Mouse (Mus musculus) heart, postnatal 0 days (tissue): Measurements from ENCODE around the gene Btd. TPM values are rescaled to one million over a fixed set of nuclear protein-coding genes. Genes with fewer than 3 reads are reported as not detected.

Experiments
- ATAC-seq: fragments of 200-750 bp; cut with Nextera tagmentation; 2 replicates; pipeline ENCODE4 v1.8.0; 2017; ENCODE audit warnings: low read depth, moderate number of reproducible peaks, moderate library complexity; ENCODE audit not compliant: insufficient read depth
- DNase-seq: peaks from one replicate; pipeline ENCODE4 v3.0.0-alpha.2; 2016; ENCODE audit warnings: low spot score
- H3K27ac ChIP-seq: fragments of 300-500 bp; sonication (generic); 2 replicates; pipeline ENCODE4 v1.5.1; 2014; ENCODE audit warnings: low read depth, mild to moderate bottlenecking
- H3K27me3 ChIP-seq: fragments of 300-500 bp; sonication (generic); 2 replicates; pipeline ENCODE4 v1.6.1; 2014; ENCODE audit warnings: low read length, mixed read lengths; ENCODE audit not compliant: control insufficient read depth, insufficient read depth
- H3K36me3 ChIP-seq: fragments of 300-500 bp; sonication (generic); replicated peaks from 2 replicates; pipeline ENCODE4 v1.6.1; 2014; ENCODE audit warnings: low read length, mixed read lengths; ENCODE audit not compliant: control insufficient read depth, insufficient read depth
- H3K4me1 ChIP-seq: fragments of 300-500 bp; sonication (generic); 2 replicates; pipeline ENCODE4 v1.6.1; 2014; ENCODE audit warnings: antibody characterized with exemption; ENCODE audit not compliant: control insufficient read depth, insufficient read depth
- H3K4me2 ChIP-seq: fragments of 300-500 bp; sonication (generic); 2 replicates; pipeline ENCODE4 v1.6.1; 2014; ENCODE audit warnings: low read depth, mild to moderate bottlenecking, low read length, moderate library complexity
- H3K4me3 ChIP-seq: fragments of 300-500 bp; sonication (generic); 2 replicates; pipeline ENCODE4 v1.5.1; 2014; ENCODE audit warnings: low read depth, low read length
- H3K9ac ChIP-seq: fragments of 300-500 bp; sonication (generic); replicated peaks from 2 replicates; pipeline ENCODE4 v1.6.1; 2014; ENCODE audit warnings: low read depth, low read length, mixed read lengths
- H3K9me3 ChIP-seq: fragments of 300-500 bp; sonication (generic); replicated peaks from 2 replicates; pipeline ENCODE4 v1.6.1; 2016; ENCODE audit warnings: low read length; ENCODE audit not compliant: control insufficient read depth
- CTCF ChIP-seq: IDR thresholded peaks from 2 replicates; pipeline ENCODE4 v1.5.1; 2016; ENCODE audit warnings: antibody characterized with exemption, control low read depth, low read depth
- EP300 ChIP-seq: IDR thresholded peaks from 2 replicates; pipeline ENCODE4 v1.6.1; 2016; ENCODE audit warnings: antibody characterized with exemption, low read depth
- WGBS: fragments of 180-500 bp; shearing (Covaris S2); extraction: QIAGEN DNeasy Blood & Tissue Kit; methylation state at CpG from one replicate; pipeline ENCODE4 v1.1.7; 2014; 5-methylcytosine and 5-hydroxymethylcytosine counted together
- polyA plus RNA-seq: library from polyadenylated mRNA; unstranded; fragments of >200 nt; fragmentation: Nextera tagmentation; extraction: Ambion mirVana; gene quantifications from 2 replicates; pipeline ENCODE4 v1.2.1, GENCODE M21; 2015
- total RNA-seq: library from RNA; depleted of rRNA; stranded (reverse); fragments of >200 nt; gene quantifications from 2 replicates; pipeline ENCODE4 v1.2.3, GENCODE M21; 2014; ENCODE audit warnings: low replicate concordance

Btd gene
- total and polyA plus RNA-seq, 2 experiments from 2014 or later, result 15.0 to 29.0 TPM

DNA sequence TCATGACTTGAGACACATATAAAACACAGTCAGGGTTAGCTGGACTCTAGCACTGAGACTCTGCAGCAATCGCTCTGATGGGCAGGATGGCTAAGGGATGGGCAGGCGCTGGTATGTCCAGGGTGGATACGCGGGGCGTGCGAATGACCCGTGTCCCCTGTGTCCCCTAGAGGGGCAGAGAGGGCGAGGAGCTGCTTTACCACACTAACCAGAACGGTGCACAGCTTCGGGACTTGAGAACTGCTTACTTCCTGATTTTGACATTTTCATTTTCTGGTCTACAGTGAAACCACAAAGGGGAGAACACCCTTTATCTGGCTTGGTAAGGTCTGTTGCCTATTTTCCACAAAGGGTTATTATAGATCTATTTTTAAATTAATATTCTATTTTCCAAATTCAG is 44.9 kb downstream of the Btd start:
- WGBS, result 84% methylated on average over 10 of the region's 10 CpGs
- Histone ChIP-seq H3K4me1 (peaks cover 8% of the 10 kb centered on the region; the same call in 1 of the 2 replicates), H3K4me2 (no peak overlapping the region), H3K36me3 (no peaks in the 10 kb centered on the region), H3K27ac (no peak overlapping the region), H3K4me3 (no peak overlapping the region), H3K27me3 (no peaks in the 10 kb centered on the region), H3K9me3 (no peaks in the 10 kb centered on the region), H3K9ac (no peak overlapping the region)
- no peak for DNase-seq
- TF ChIP-seq EP300, result no peak
- TF ChIP-seq CTCF, result no peak
- no peak for ATAC-seq

DNA sequence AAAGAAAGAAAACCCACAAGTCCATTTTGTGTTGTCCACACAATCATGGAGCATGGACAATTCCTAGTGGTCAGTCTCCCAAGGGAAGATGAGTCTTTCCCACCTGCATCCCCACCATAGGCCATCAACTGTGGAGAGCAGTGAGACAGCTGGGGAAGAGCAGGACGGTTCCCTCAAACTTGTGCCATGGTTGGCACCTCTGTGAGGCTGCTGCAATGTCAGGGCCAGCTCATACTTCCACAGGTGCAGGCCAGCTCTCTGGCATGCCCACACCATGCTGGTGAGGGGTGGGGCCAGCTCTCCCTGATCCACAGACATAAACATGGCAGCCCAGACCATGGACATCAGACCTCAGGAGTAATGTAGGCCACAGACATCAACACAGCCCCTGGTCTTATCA is 45.4 kb downstream of the Btd start:
- Histone ChIP-seq H3K4me1 (peaks cover 8% of the 10 kb centered on the region; the same call in 1 of the 2 replicates), H3K27ac (no peak overlapping the region), H3K27me3 (no peaks in the 10 kb centered on the region), H3K9me3 (no peaks in the 10 kb centered on the region), H3K4me3 (no peak overlapping the region), H3K36me3 (no peaks in the 10 kb centered on the region), H3K4me2 (no peak overlapping the region), H3K9ac (no peak overlapping the region)
- TF ChIP-seq CTCF (no peak), EP300 (no peak)
- no peak for DNase-seq
- no peak for ATAC-seq
- 89% methylated on average over 1 of the region's 1 CpGs for WGBS

DNA sequence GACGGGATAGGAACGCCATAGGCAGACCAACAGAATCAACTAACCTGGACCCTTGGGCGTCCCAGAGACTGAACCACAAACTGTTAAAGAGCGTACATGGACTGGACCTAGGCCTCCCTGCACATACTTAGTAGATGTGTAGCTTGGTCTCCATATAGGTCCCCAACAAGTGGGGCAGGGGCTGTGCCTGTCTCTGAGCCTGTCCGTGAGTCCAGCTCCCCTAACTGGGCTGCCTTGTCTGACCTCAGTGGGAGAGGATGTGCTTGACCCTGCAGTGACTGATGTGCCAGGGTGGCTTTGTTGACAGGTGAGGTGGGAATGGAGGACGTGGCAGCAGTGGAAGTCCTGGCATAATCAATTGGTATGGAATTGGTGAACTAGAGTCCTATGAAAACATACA is 51.7 kb downstream of the Btd start:
- 89% methylated on average over 6 of the region's 6 CpGs for WGBS
- no peaks in the 10 kb centered on the region for H3K36me3 ChIP-seq
- H3K27me3 ChIP-seq, result no peaks in the 10 kb centered on the region
- H3K4me3 ChIP-seq, result no peak overlapping the region
- no peak for DNase-seq
- H3K27ac ChIP-seq, result no peak overlapping the region
- H3K9ac ChIP-seq, result no peak overlapping the region
- no peak for TF ChIP-seq EP300
- TF ChIP-seq CTCF, result no peak
- H3K4me2 ChIP-seq, result no peak overlapping the region
- peaks cover 12% of the 10 kb centered on the region; the same call in 1 of the 2 replicates for H3K4me1 ChIP-seq
- no peaks in the 10 kb centered on the region for H3K9me3 ChIP-seq
- ATAC-seq, result no peak

DNA sequence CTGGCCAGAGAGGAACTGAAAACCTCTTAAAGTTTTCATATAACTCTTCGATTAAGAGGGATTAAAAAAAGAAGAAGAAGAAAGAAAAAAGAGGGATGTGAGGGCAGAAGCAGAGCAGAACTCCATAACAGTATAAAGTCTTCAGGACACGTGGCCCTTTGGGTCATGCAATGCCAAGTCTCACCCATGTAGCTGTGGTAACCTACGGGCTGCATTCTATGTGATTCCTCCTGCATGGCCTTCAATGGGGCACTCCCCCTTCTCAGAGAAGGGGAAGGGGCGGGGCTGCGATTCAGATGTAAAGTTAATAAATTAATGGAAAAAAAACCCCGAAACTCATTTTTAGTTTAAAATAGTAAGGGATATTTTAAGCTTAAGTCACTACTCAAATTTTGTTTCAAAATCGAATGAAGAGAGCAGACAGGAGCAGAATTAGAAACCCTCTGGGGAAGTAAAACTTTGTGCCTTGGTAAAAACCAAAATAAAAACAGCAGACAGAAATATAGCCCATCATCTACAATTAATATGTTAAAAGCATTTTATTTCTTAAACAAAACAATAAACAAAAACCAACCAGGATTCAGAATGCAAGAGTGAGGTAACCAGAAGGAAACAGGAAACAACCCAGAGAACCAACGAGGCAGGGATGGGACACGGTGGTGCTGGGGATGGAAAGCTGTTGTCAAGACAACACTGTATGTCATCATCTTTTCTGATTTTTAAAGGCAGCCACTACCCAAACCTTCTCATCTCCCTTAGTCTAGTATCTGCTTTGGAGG is 55.6 kb downstream of the Btd start:
- ATAC-seq, result no peak
- 82% methylated on average over 9 of the region's 9 CpGs for WGBS
- Histone ChIP-seq H3K27ac (peak overlapping the region; percentile 76; the same call in 1 of the 2 replicates), H3K4me2 (no peak overlapping the region), H3K36me3 (peaks cover 23% of the 10 kb centered on the region), H3K4me1 (peaks cover 13% of the 10 kb centered on the region; the same call in 1 of the 2 replicates), H3K27me3 (no peaks in the 10 kb centered on the region), H3K4me3 (no peak overlapping the region), H3K9me3 (no peaks in the 10 kb centered on the region), H3K9ac (no peak overlapping the region)
- DNase-seq, result no peak
- no peak for TF ChIP-seq CTCF
- TF ChIP-seq EP300, result no peak

DNA sequence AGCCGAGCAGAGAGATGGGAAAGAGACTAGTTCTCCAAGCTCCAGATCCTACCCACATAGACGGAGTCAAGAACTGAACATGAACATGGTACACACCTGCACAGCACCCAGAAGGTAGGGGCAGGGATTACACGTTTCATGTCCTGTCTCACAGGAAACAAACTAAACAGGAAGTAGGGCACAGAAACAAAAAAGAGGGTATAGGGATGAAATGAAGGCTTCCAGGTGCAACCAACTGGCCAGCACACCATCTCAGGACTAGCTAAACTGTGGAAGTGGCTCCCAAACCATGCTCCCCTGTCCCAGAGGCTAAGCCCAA is 56.1 kb downstream of the Btd start:
- WGBS, result 85% methylated on average over 3 of the region's 3 CpGs
- TF ChIP-seq CTCF (no peak), EP300 (no peak)

DNA sequence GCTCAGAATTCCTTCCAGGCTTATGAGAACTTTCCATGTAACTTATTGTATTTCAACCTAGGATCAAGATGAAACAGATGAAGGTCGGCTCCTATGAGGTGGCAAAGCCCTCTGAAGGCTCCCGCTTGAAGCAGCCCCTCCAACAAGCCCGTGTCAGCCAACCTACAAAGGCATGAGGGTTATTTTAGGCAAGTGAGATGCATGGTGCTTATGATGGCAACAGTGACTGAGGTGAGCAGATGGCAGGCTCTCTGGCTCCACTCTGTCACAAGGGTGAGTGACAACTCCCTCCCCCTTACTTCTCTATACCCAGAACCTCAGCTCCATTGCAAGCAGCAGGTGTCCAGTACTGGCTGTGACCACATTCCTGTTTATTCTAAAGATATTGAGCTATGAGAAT is 56.5 kb downstream of the Btd start:
- WGBS, result 26% methylated on average over 3 of the region's 3 CpGs
- Histone ChIP-seq H3K9ac (no peak overlapping the region), H3K4me2 (no peak overlapping the region), H3K4me3 (no peak overlapping the region), H3K9me3 (no peaks in the 10 kb centered on the region), H3K27me3 (no peaks in the 10 kb centered on the region), H3K4me1 (peaks cover 13% of the 10 kb centered on the region; the same call in 1 of the 2 replicates), H3K36me3 (peaks cover 33% of the 10 kb centered on the region), H3K27ac (peak overlapping the region; percentile 76)
- peak; percentile 82 for ATAC-seq
- DNase-seq, result no peak
- TF ChIP-seq EP300 (no peak), CTCF (no peak)

More for the DNA sequence above, 56.1 kb downstream of the Btd start:
- ATAC-seq, result no peak
- no peak overlapping the region for H3K4me2 ChIP-seq
- no peaks in the 10 kb centered on the region for H3K27me3 ChIP-seq
- peaks cover 29% of the 10 kb centered on the region for H3K36me3 ChIP-seq
- no peak overlapping the region for H3K9ac ChIP-seq
- no peak for DNase-seq
- no peak overlapping the region for H3K4me3 ChIP-seq
- H3K27ac ChIP-seq, result peak overlapping the region; percentile 76
- H3K4me1 ChIP-seq, result peaks cover 13% of the 10 kb centered on the region; the same call in 1 of the 2 replicates
- no peaks in the 10 kb centered on the region for H3K9me3 ChIP-seq
